Mouse (Mus musculus) frontal cortex, postnatal 14 days (tissue): ENCODE measurements around the gene Vash2.
A peak's percentile ranks its signal among the peaks of the same experiment; 100 is the strongest.

Source experiments
- DNase-seq, 2 experiments: peaks; one replicate each; pipeline ENCODE4 v3.0.0; 2022; ENCODE audit warnings: low spot score in 2 of 2

Vash2 gene

GRCm38 (mm10) chr1:190976887-190977573 lies 2.1 kb downstream of the Vash2 start:
- no peak for DNase-seq

GRCm38 (mm10) chr1:190974833-190975232 lies 4.3 kb downstream of the Vash2 start:
- DNase-seq: no peak

- DNase-seq: no peak
Measured at GRCm38 (mm10) chr1:190974191-190974590, 4.9 kb downstream of the Vash2 start.

- DNase-seq: no peak
Measured at GRCm38 (mm10) chr1:190972612-190973192, 6.4 kb downstream of the Vash2 start.

- DNase-seq: no peak
Measured at GRCm38 (mm10) chr1:190971708-190972610, 7.1 kb downstream of the Vash2 start.

GRCm38 (mm10) chr1:190968010-190968409 lies 11.1 kb downstream of the Vash2 start:
- DNase-seq: no peak

GRCm38 (mm10) chr1:190964992-190965780 lies 13.9 kb downstream of the Vash2 start:
- DNase-seq: no peak

- DNase-seq: no peak
Measured at GRCm38 (mm10) chr1:190962760-190963159, 16.3 kb downstream of the Vash2 start.

GRCm38 (mm10) chr1:190958821-190959220 lies 20.3 kb downstream of the Vash2 start:
- no peak for DNase-seq

- DNase-seq: no peak
Measured at GRCm38 (mm10) chr1:190953009-190953408, 26.1 kb downstream of the Vash2 start.

- no peak for DNase-seq
Measured at GRCm38 (mm10) chr1:190951014-190951413, 28.1 kb downstream of the Vash2 start.

- DNase-seq: no peak
Measured at GRCm38 (mm10) chr1:190948846-190949245, 30.2 kb downstream of the Vash2 start.

GRCm38 (mm10) chr1:190948439-190948838 lies 30.7 kb downstream of the Vash2 start:
- no peak for DNase-seq

GRCm38 (mm10) chr1:190947986-190948385 lies 31.1 kb downstream of the Vash2 start:
- DNase-seq: no peak

GRCm38 (mm10) chr1:190944109-190944760 lies 34.9 kb downstream of the Vash2 start:
- peak; percentile 46 to 74 for DNase-seq

GRCm38 (mm10) chr1:190939803-190940202 lies 39.3 kb downstream of the Vash2 start:
- no peak for DNase-seq

GRCm38 (mm10) chr1:190930181-190930580 lies 48.9 kb downstream of the Vash2 start:
- no peak for DNase-seq

- no peak for DNase-seq
Measured at GRCm38 (mm10) chr1:190929010-190929695, 49.9 kb downstream of the Vash2 start.

GRCm38 (mm10) chr1:190928370-190929009 lies 50.6 kb downstream of the Vash2 start:
- peak; percentile 94 to 95 for DNase-seq

GRCm38 (mm10) chr1:190927751-190928369 lies 51.2 kb downstream of the Vash2 start:
- DNase-seq: no peak
